Mouse (Mus musculus) bone marrow, adult 2 months (tissue): ENCODE results near the gene Sprn.

Experiments
- CTCF ChIP-seq: fragments of 200-500 bp; IDR thresholded peaks from 2 replicates; pipeline ENCODE4 v1.5.1; 2011; ENCODE audit warnings: low read length, control low read depth; ENCODE audit not compliant: control insufficient read depth, insufficient read depth
- POLR2A ChIP-seq: fragments of 200-500 bp; IDR thresholded peaks from 2 replicates; pipeline ENCODE4 v1.6.1; 2011; ENCODE audit warnings: low read depth, mild to moderate bottlenecking, control low read depth, low read length, borderline replicate concordance; ENCODE audit not compliant: control insufficient read depth

- TF ChIP-seq POLR2A (no peak), CTCF (no peak)
Measured at GRCm38 (mm10) chr7:140201090-140201489, 46.4 kb upstream of the Sprn start.
